Mouse (Mus musculus) liver, postnatal 0 days (tissue): Measurements from ENCODE around the gene Sptan1. TPM values are rescaled to one million over a fixed set of nuclear protein-coding genes. Genes with fewer than 3 reads are reported as not detected.

ENCODE experiments used
- ATAC-seq: fragments of 200-750 bp; cut with Nextera tagmentation; 2 replicates; pipeline ENCODE4 v1.8.0; 2017; ENCODE audit warnings: mild to moderate bottlenecking, moderate library complexity
- DNase-seq: peaks from one replicate; pipeline ENCODE4 v3.0.0-alpha.2; 2016
- H3K27ac ChIP-seq: fragments of 300-500 bp; sonication (generic); 2 replicates; pipeline ENCODE4 v1.5.1; 2014; ENCODE audit warnings: antibody characterized with exemption, moderate library complexity, mild to moderate bottlenecking, low read depth
- H3K27me3 ChIP-seq: fragments of 300-500 bp; sonication (generic); 2 replicates; pipeline ENCODE4 v1.6.1; 2014; ENCODE audit warnings: low read length, control low read depth, mixed read lengths; ENCODE audit not compliant: insufficient read depth
- H3K36me3 ChIP-seq: fragments of 300-500 bp; sonication (generic); replicated peaks from 2 replicates; pipeline ENCODE4 v1.6.1; 2014; ENCODE audit warnings: mild to moderate bottlenecking, control low read depth, low read length, moderate library complexity, mixed read lengths; ENCODE audit not compliant: insufficient read depth
- H3K4me1 ChIP-seq: fragments of 300-500 bp; sonication (generic); 2 replicates; pipeline ENCODE4 v1.6.1; 2014; ENCODE audit warnings: antibody characterized with exemption, mild to moderate bottlenecking, control low read depth; ENCODE audit not compliant: insufficient read depth
- H3K4me2 ChIP-seq: fragments of 300-500 bp; sonication (generic); 2 replicates; pipeline ENCODE4 v1.6.1; 2014; ENCODE audit warnings: low read depth, mild to moderate bottlenecking, low read length, moderate library complexity, mixed read lengths
- H3K4me3 ChIP-seq: fragments of 300-500 bp; sonication (generic); 2 replicates; pipeline ENCODE4 v1.5.1; 2014; ENCODE audit warnings: low read depth, low read length
- H3K9ac ChIP-seq: fragments of 300-500 bp; sonication (generic); replicated peaks from 2 replicates; pipeline ENCODE4 v1.6.1; 2014; ENCODE audit warnings: mild to moderate bottlenecking, moderate library complexity
- H3K9me3 ChIP-seq: fragments of 300-500 bp; sonication (generic); 2 replicates; pipeline ENCODE4 v1.6.1; 2016; ENCODE audit warnings: mild to moderate bottlenecking, control low read depth, low read length, mixed read lengths
- CTCF ChIP-seq: sonication (generic); IDR thresholded peaks from 2 replicates; pipeline ENCODE4 v1.5.1; 2016; ENCODE audit warnings: antibody characterized with exemption, low read depth
- EP300 ChIP-seq: IDR thresholded peaks from 2 replicates; pipeline ENCODE4 v1.6.1; 2016; ENCODE audit warnings: antibody characterized with exemption, low read depth, mild to moderate bottlenecking
- WGBS: fragments of 180-500 bp; shearing (Covaris S2); extraction: QIAGEN DNeasy Blood & Tissue Kit; methylation state at CpG from one replicate; pipeline ENCODE4 v1.1.7; 2014; ENCODE audit not compliant: insufficient replicate concordance; 5-methylcytosine and 5-hydroxymethylcytosine counted together
- polyA plus RNA-seq: library from polyadenylated mRNA; unstranded; fragments of >200 nt; fragmentation: Nextera tagmentation; extraction: Ambion mirVana; gene quantifications from 2 replicates; pipeline ENCODE4 v1.2.1, GENCODE M21; 2015

Gene Sptan1
- polyA plus RNA-seq, 1 experiment from 2014 or later = 17.2 TPM

GRCm38 (mm10) chr2:29964354-29965249, 758 bp upstream of the Sptan1 start:
- Histone ChIP-seq H3K4me3 (peak overlapping the region; percentile 78), H3K4me2 (peak overlapping the region; percentile 77), H3K36me3 (0 out of 2 replicates have a peak, but pooled peaks cover 3% of the 10 kb centered on the region), H3K27ac (peak overlapping the region; percentile 81), H3K27me3 (peaks cover 9% of the 10 kb centered on the region), H3K9ac (peak overlapping the region; percentile 92), H3K4me1 (peaks cover 8% of the 10 kb centered on the region; the same call in 1 of the 2 replicates), H3K9me3 (no peaks in the 10 kb centered on the region)
- WGBS = 20% methylated on average over 10 of the region's 10 CpGs
- TF ChIP-seq CTCF = no peak
- no peak; the same call in 1 of the 2 replicates for TF ChIP-seq EP300
- no peak for ATAC-seq
- DNase-seq = peak; percentile 22

- no peaks in the 10 kb centered on the region for H3K36me3 ChIP-seq
- peak overlapping the region; percentile 78 for H3K4me3 ChIP-seq
- H3K27me3 ChIP-seq = peaks cover 9% of the 10 kb centered on the region
- peak overlapping the region; percentile 81 for H3K27ac ChIP-seq
- no peaks in the 10 kb centered on the region for H3K9me3 ChIP-seq
- peak overlapping the region; percentile 92 for H3K9ac ChIP-seq
- H3K4me1 ChIP-seq = peaks cover 14% of the 10 kb centered on the region
- TF ChIP-seq CTCF (no peak; the same call in 1 of the 2 replicates), EP300 (no peak)
- H3K4me2 ChIP-seq = peak overlapping the region; percentile 77
- ATAC-seq = no peak
- DNase-seq = peak; percentile 38
- under 1% methylated on average over 37 of the region's 41 CpGs for WGBS
Observed at GRCm38 (mm10) chr2:29965906-29966305, 546 bp downstream of the Sptan1 start.

GRCm38 (mm10) chr2:29966826-29967225, 1.5 kb downstream of the Sptan1 start:
- Histone ChIP-seq H3K9ac (no peak overlapping the region), H3K27ac (no peak overlapping the region)

GRCm38 (mm10) chr2:29967768-29968167, 2.4 kb downstream of the Sptan1 start:
- no peak for ATAC-seq
- H3K4me2 ChIP-seq = no peak overlapping the region
- H3K9me3 ChIP-seq = no peaks in the 10 kb centered on the region
- no peak overlapping the region for H3K4me3 ChIP-seq
- H3K9ac ChIP-seq = no peak overlapping the region
- H3K36me3 ChIP-seq = no peaks in the 10 kb centered on the region
- H3K27me3 ChIP-seq = peaks cover 9% of the 10 kb centered on the region
- no peak overlapping the region for H3K27ac ChIP-seq
- DNase-seq = no peak
- TF ChIP-seq CTCF (no peak), EP300 (no peak)
- peaks cover 18% of the 10 kb centered on the region for H3K4me1 ChIP-seq
- WGBS = 76% methylated on average over 5 of the region's 5 CpGs

More at GRCm38 (mm10) chr2:29966826-29967225, 1.5 kb downstream of the Sptan1 start:
- H3K4me2 ChIP-seq = peak overlapping the region; percentile 77
- DNase-seq (no peak), ATAC-seq (no peak)
- H3K27me3 ChIP-seq = peaks cover 9% of the 10 kb centered on the region
- H3K4me1 ChIP-seq = peaks cover 14% of the 10 kb centered on the region
- 60% methylated on average over 2 of the region's 2 CpGs for WGBS
- H3K4me3 ChIP-seq = peak overlapping the region; percentile 78; the same call in 1 of the 2 replicates
- no peaks in the 10 kb centered on the region for H3K9me3 ChIP-seq
- no peaks in the 10 kb centered on the region for H3K36me3 ChIP-seq
- TF ChIP-seq CTCF (no peak), EP300 (no peak)

- H3K4me2 ChIP-seq = no peak overlapping the region
- ATAC-seq (no peak), DNase-seq (peak; percentile 17)
- no peak overlapping the region for H3K4me3 ChIP-seq
- peaks cover 9% of the 10 kb centered on the region for H3K27me3 ChIP-seq
- no peak for TF ChIP-seq CTCF
- TF ChIP-seq EP300 = no peak
- H3K27ac ChIP-seq = no peak overlapping the region
- no peaks in the 10 kb centered on the region for H3K36me3 ChIP-seq
- no peak overlapping the region for H3K9ac ChIP-seq
- WGBS = 51% methylated on average over 5 of the region's 5 CpGs
- H3K4me1 ChIP-seq = peaks cover 21% of the 10 kb centered on the region
- no peaks in the 10 kb centered on the region for H3K9me3 ChIP-seq
Observed at GRCm38 (mm10) chr2:29968638-29969037, 3.3 kb downstream of the Sptan1 start.

GRCm38 (mm10) chr2:29971838-29972635, 6.7 kb downstream of the Sptan1 start:
- no peak overlapping the region for H3K4me3 ChIP-seq
- 51% methylated on average over 9 of the region's 9 CpGs for WGBS
- no peaks in the 10 kb centered on the region for H3K27me3 ChIP-seq
- peak overlapping the region; percentile 39 for H3K27ac ChIP-seq
- H3K36me3 ChIP-seq = no peaks in the 10 kb centered on the region
- H3K9ac ChIP-seq = no peak overlapping the region
- H3K4me2 ChIP-seq = no peak overlapping the region
- DNase-seq = peak; percentile 81
- ATAC-seq = peak; percentile 82
- TF ChIP-seq EP300 = peak; percentile 85
- TF ChIP-seq CTCF = no peak
- H3K9me3 ChIP-seq = no peaks in the 10 kb centered on the region
- peaks cover 21% of the 10 kb centered on the region for H3K4me1 ChIP-seq
